Comparison of ENCODE assay signal across 9 mouse cellular contexts in genomic region chr7:79467951-79468350, GRCm38 (mm10). TPM values are rescaled to one million over a fixed set of nuclear protein-coding genes. Genes with fewer than 3 reads are reported as not detected.
DNase-seq lines count a peak whose midpoint lies in the region; ATAC-seq and TF ChIP-seq lines count a peak whose summit lies in the region.
"Had no signal": no experiment of that assay in that cellular context is flagged by ENCODE, and none has a peak within 500 bp of the region (broad histone marks: within the 10 kb centered on the region; RNA-seq: fewer than 3 reads in every experiment).

No protein-coding gene starts in this region.

- DNase-seq in heart, adult 11 months: no peak
- DNase-seq in embryonic facial prominence, embryonic 10.5 days (ENCODE audit: low spot score): peak; percentile 40
- DNase-seq in hindbrain, postnatal 0 days (ENCODE audit: low spot score): no peak
- no peak for DNase-seq in midbrain, embryonic 14.5 days
- DNase-seq in right cerebral cortex, postnatal 4 days: no peak
- no peak for DNase-seq in thymus, postnatal 4 days
- no peak for DNase-seq in right cerebral cortex, adult 18-20 months

- H3K4me2 ChIP-seq in heart, embryonic 14.5 days (ENCODE audit: low read length): peak overlapping the region; percentile 84; the same call in 1 of the 2 replicates
- peak overlapping the region; percentile 65 for H3K4me2 ChIP-seq in hindbrain, postnatal 0 days (ENCODE audit: low read depth, low read length)
- H3K4me2 ChIP-seq in midbrain, embryonic 14.5 days (ENCODE audit: low read length): peak overlapping the region; percentile 69

- H3K9me3 ChIP-seq in heart, embryonic 14.5 days (ENCODE audit: control insufficient read depth, low read length): no peaks in the 10 kb centered on the region
- H3K9me3 ChIP-seq in embryonic facial prominence, embryonic 10.5 days: peaks cover 3% of the 10 kb centered on the region; the same call in 1 of the 2 replicates
- H3K9me3 ChIP-seq in hindbrain, postnatal 0 days (ENCODE audit: low read length): no peaks in the 10 kb centered on the region
- H3K9me3 ChIP-seq in midbrain, embryonic 14.5 days (ENCODE audit: control insufficient read depth, low read length): no peaks in the 10 kb centered on the region

- H3K4me1 ChIP-seq in heart, embryonic 14.5 days (ENCODE audit: control insufficient read depth in 2 of 2, insufficient read depth in 2 of 2, low read length in 2 of 2): peaks cover 17 to 25% of the 10 kb centered on the region in 2 experiments
- H3K4me1 ChIP-seq in embryonic facial prominence, embryonic 10.5 days: peaks cover 54% of the 10 kb centered on the region
- peaks cover 9% of the 10 kb centered on the region; the same call in 1 of the 2 replicates for H3K4me1 ChIP-seq in hindbrain, postnatal 0 days (ENCODE audit: insufficient read depth, low read length)
- peaks cover 19% of the 10 kb centered on the region for H3K4me1 ChIP-seq in midbrain, embryonic 14.5 days (ENCODE audit: control insufficient read depth, insufficient read depth, low read length)

- H3K4me3 ChIP-seq in heart, embryonic 14.5 days (ENCODE audit: control insufficient read depth in 1 of 2, insufficient read depth in 1 of 2, low read depth in 1 of 2, low read length in 2 of 2): no peak overlapping the region
- peak overlapping the region; percentile 97 for H3K4me3 ChIP-seq in embryonic facial prominence, embryonic 10.5 days
- no peak overlapping the region for H3K4me3 ChIP-seq in hindbrain, postnatal 0 days (ENCODE audit: low read length)
- H3K4me3 ChIP-seq in midbrain, embryonic 14.5 days (replicated peaks; ENCODE audit: low read depth, low read length): no peak overlapping the region

- no peak overlapping the region for H3K27ac ChIP-seq in heart, embryonic 14.5 days (replicated peaks in 1 of 2; ENCODE audit: control insufficient read depth in 1 of 2, insufficient read depth in 1 of 2, low read depth in 2 of 2, low read length in 2 of 2)
- H3K27ac ChIP-seq in embryonic facial prominence, embryonic 10.5 days (replicated peaks): no peak overlapping the region; the same call in 1 of the 2 replicates
- H3K27ac ChIP-seq in hindbrain, postnatal 0 days: no peak overlapping the region
- no peak overlapping the region for H3K27ac ChIP-seq in midbrain, embryonic 14.5 days (replicated peaks; ENCODE audit: low read depth, low read length)

- H3K36me3 ChIP-seq in heart, embryonic 14.5 days (ENCODE audit: control insufficient read depth, insufficient read depth, low read length): peaks cover 13% of the 10 kb centered on the region; the same call in 1 of the 2 replicates
- peaks cover 14% of the 10 kb centered on the region for H3K36me3 ChIP-seq in embryonic facial prominence, embryonic 10.5 days (replicated peaks)
- H3K36me3 ChIP-seq in hindbrain, postnatal 0 days (ENCODE audit: insufficient read depth, low read length): peaks cover 5% of the 10 kb centered on the region; the same call in 1 of the 2 replicates
- 0 out of 2 replicates have a peak, but pooled peaks cover 4% of the 10 kb centered on the region for H3K36me3 ChIP-seq in midbrain, embryonic 14.5 days (ENCODE audit: control insufficient read depth, insufficient read depth, low read length)

- H3K27me3 ChIP-seq in heart, embryonic 14.5 days (ENCODE audit: control insufficient read depth, insufficient read depth, low read length): no peaks in the 10 kb centered on the region
- H3K27me3 ChIP-seq in embryonic facial prominence, embryonic 10.5 days (replicated peaks; ENCODE audit: low read depth, poor library complexity, severe bottlenecking): peaks cover 25% of the 10 kb centered on the region
- no peaks in the 10 kb centered on the region for H3K27me3 ChIP-seq in hindbrain, postnatal 0 days (ENCODE audit: insufficient read depth, low read length)
- 0 out of 2 replicates have a peak, but pooled peaks cover 5% of the 10 kb centered on the region for H3K27me3 ChIP-seq in midbrain, embryonic 14.5 days (ENCODE audit: control insufficient read depth, insufficient read depth, low read length)

- WGBS in heart, embryonic 14.5 days: 14% methylated on average over 3 of the region's 6 CpGs
- WGBS in embryonic facial prominence, embryonic 10.5 days: 5% methylated on average over 6 of the region's 6 CpGs
- WGBS in hindbrain, postnatal 0 days: 0% methylated on average over 3 of the region's 6 CpGs
- 4% methylated on average over 5 of the region's 6 CpGs for WGBS in midbrain, embryonic 14.5 days

- no peak for TF ChIP-seq CTCF in hindbrain, postnatal 0 days (IDR thresholded peaks at IDR 0.05; ENCODE audit: low read depth)

- ATAC-seq in heart, embryonic 14.5 days (ENCODE audit: insufficient number of reproducible peaks, insufficient read depth, low FRiP score, low read depth): no peak
- no peak for ATAC-seq in hindbrain, postnatal 0 days
- no peak for ATAC-seq in midbrain, embryonic 14.5 days (ENCODE audit: low FRiP score, low TSS enrichment)
- ATAC-seq: activated CD4-positive, CD25-positive, alpha-beta regulatory T cell, adult 4 months had no signal

- H3K9ac ChIP-seq in heart, embryonic 14.5 days (ENCODE audit: low read length): no peak overlapping the region
- H3K9ac ChIP-seq in hindbrain, postnatal 0 days (replicated peaks; ENCODE audit: low read length): no peak overlapping the region
- no peak overlapping the region for H3K9ac ChIP-seq in midbrain, embryonic 14.5 days (replicated peaks; ENCODE audit: low read length)

RNA-seq across cellular contexts. Expression of gene Polg, which starts 1.8 kb away (rescaled TPM):
- polyA plus RNA-seq in heart, embryonic 14.5 days (2014; fragmentation: Nextera tagmentation; extraction: Ambion mirVana): 26.3 and 31.0 TPM in 2 replicates
- polyA plus RNA-seq in embryonic facial prominence, embryonic 10.5 days (2016; fragmentation: Nextera tagmentation; extraction: Ambion mirVana): 33.4 and 37.8 TPM in 2 replicates
- 60.0 and 79.5 TPM in 2 replicates for total RNA-seq in hindbrain, postnatal 0 days (2014; rRNA removed)
- 23.8 and 23.9 TPM in 2 replicates for polyA plus RNA-seq in hindbrain, postnatal 0 days (2015; fragmentation: Nextera tagmentation; extraction: Ambion mirVana)
- 20.2 and 24.7 TPM in 2 replicates for polyA plus RNA-seq in midbrain, embryonic 14.5 days (2014; fragmentation: Nextera tagmentation; extraction: Ambion mirVana)
